Mouse (Mus musculus): ENCODE results near the gene Foxc2. TPM values are rescaled to one million over a fixed set of nuclear protein-coding genes. Genes with fewer than 3 reads are reported as not detected.

Foxc2 gene
- polyA plus RNA-seq, 1 experiment from 2014 or later, result 2.6 TPM

GRCm38 (mm10) chr8:121078721-121079120 is 37.2 kb upstream of the Foxc2 start:
- Histone ChIP-seq H3K4me3 (ENCODE audit: low read depth, low read length) (no peak overlapping the region), H3K27me3 (replicated peaks; ENCODE audit: control insufficient read depth, insufficient read depth, low read length) (peaks cover 99% of the 10 kb centered on the region), H3K4me1 (replicated peaks; ENCODE audit: control insufficient read depth, insufficient read depth, low read length) (peaks cover 2% of the 10 kb centered on the region), H3K9me3 (ENCODE audit: control insufficient read depth, low read length) (no peaks in the 10 kb centered on the region), H3K4me2 (no peak overlapping the region; the same call in 1 of the 2 replicates), H3K27ac (ENCODE audit: low read depth, low read length) (no peak overlapping the region), H3K9ac (ENCODE audit: low read depth, low read length) (no peak overlapping the region), H3K36me3 (ENCODE audit: control insufficient read depth, insufficient read depth, low read length) (no peaks in the 10 kb centered on the region)
- ATAC-seq (replicated peaks; ENCODE audit: low FRiP score) (no peak), DNase-seq (ENCODE audit: low spot score) (no peak)
- 18% methylated on average over 14 of the region's 14 CpGs for WGBS

GRCm38 (mm10) chr8:121079201-121079600 is 36.8 kb upstream of the Foxc2 start:
- Histone ChIP-seq H3K27ac (ENCODE audit: low read depth, low read length) (no peak overlapping the region), H3K4me3 (ENCODE audit: low read depth, low read length) (no peak overlapping the region), H3K4me1 (replicated peaks; ENCODE audit: control insufficient read depth, insufficient read depth, low read length) (peaks cover 2% of the 10 kb centered on the region; the same call in 1 of the 2 replicates), H3K4me2 (peak overlapping the region; percentile 29; the same call in 1 of the 2 replicates), H3K27me3 (replicated peaks; ENCODE audit: control insufficient read depth, insufficient read depth, low read length) (peaks cover 99% of the 10 kb centered on the region), H3K36me3 (ENCODE audit: control insufficient read depth, insufficient read depth, low read length) (no peaks in the 10 kb centered on the region), H3K9me3 (ENCODE audit: control insufficient read depth, low read length) (no peaks in the 10 kb centered on the region), H3K9ac (ENCODE audit: low read depth, low read length) (0 out of 2 replicates have a peak overlapping the region, but pooled peaks have one; percentile 8)
- 11% methylated on average over 7 of the region's 7 CpGs for whole genome bisulfite sequencing
- DNase-seq (ENCODE audit: low spot score), result no peak
- ATAC-seq (replicated peaks; ENCODE audit: low FRiP score), result no peak

- Histone ChIP-seq H3K36me3 (ENCODE audit: control insufficient read depth, insufficient read depth, low read length) (no peaks in the 10 kb centered on the region), H3K4me1 (replicated peaks; ENCODE audit: control insufficient read depth, insufficient read depth, low read length) (peaks cover 2% of the 10 kb centered on the region; the same call in 1 of the 2 replicates), H3K9ac (ENCODE audit: low read depth, low read length) (no peak overlapping the region), H3K27me3 (replicated peaks; ENCODE audit: control insufficient read depth, insufficient read depth, low read length) (peaks cover 99% of the 10 kb centered on the region), H3K9me3 (ENCODE audit: control insufficient read depth, low read length) (no peaks in the 10 kb centered on the region), H3K4me3 (ENCODE audit: low read depth, low read length) (no peak overlapping the region), H3K4me2 (peak overlapping the region; percentile 65; the same call in 1 of the 2 replicates), H3K27ac (ENCODE audit: low read depth, low read length) (no peak overlapping the region)
- WGBS, result 12% methylated on average over 12 of the region's 12 CpGs
- DNase-seq (ENCODE audit: low spot score) (no peak), ATAC-seq (replicated peaks; ENCODE audit: low FRiP score) (no peak)
Measured at GRCm38 (mm10) chr8:121079944-121080343, 36.0 kb upstream of the Foxc2 start.

GRCm38 (mm10) chr8:121080361-121081090 is 35.4 kb upstream of the Foxc2 start:
- DNase-seq (ENCODE audit: low spot score), result no peak
- peak overlapping the region; percentile 57 for H3K4me3 ChIP-seq (ENCODE audit: low read depth, low read length)
- H3K27ac ChIP-seq (ENCODE audit: low read depth, low read length), result 0 out of 2 replicates have a peak overlapping the region, but pooled peaks have one; percentile 43
- ATAC-seq (replicated peaks; ENCODE audit: low FRiP score), result no peak
- 1% methylated on average over 49 of the region's 49 CpGs for WGBS
- peaks cover 99% of the 10 kb centered on the region for H3K27me3 ChIP-seq (replicated peaks; ENCODE audit: control insufficient read depth, insufficient read depth, low read length)
- peak overlapping the region; percentile 28; the same call in 1 of the 2 replicates for H3K9ac ChIP-seq (ENCODE audit: low read depth, low read length)
- H3K9me3 ChIP-seq (ENCODE audit: control insufficient read depth, low read length), result no peaks in the 10 kb centered on the region
- peak overlapping the region; percentile 65 for H3K4me2 ChIP-seq
- H3K4me1 ChIP-seq (replicated peaks; ENCODE audit: control insufficient read depth, insufficient read depth, low read length), result peaks cover 2% of the 10 kb centered on the region; the same call in 1 of the 2 replicates
- no peaks in the 10 kb centered on the region for H3K36me3 ChIP-seq (ENCODE audit: control insufficient read depth, insufficient read depth, low read length)

- Histone ChIP-seq H3K4me3 (ENCODE audit: low read depth, low read length) (peak overlapping the region; percentile 57; the same call in 1 of the 2 replicates), H3K27ac (ENCODE audit: low read depth, low read length) (no peak overlapping the region), H3K27me3 (replicated peaks; ENCODE audit: control insufficient read depth, insufficient read depth, low read length) (peaks cover 99% of the 10 kb centered on the region), H3K9ac (ENCODE audit: low read depth, low read length) (peak overlapping the region; percentile 56), H3K4me2 (peak overlapping the region; percentile 65), H3K4me1 (replicated peaks; ENCODE audit: control insufficient read depth, insufficient read depth, low read length) (peaks cover 2% of the 10 kb centered on the region; the same call in 1 of the 2 replicates), H3K9me3 (ENCODE audit: control insufficient read depth, low read length) (no peaks in the 10 kb centered on the region), H3K36me3 (ENCODE audit: control insufficient read depth, insufficient read depth, low read length) (no peaks in the 10 kb centered on the region)
- WGBS, result 8% methylated on average over 7 of the region's 7 CpGs
- no peak for DNase-seq (ENCODE audit: low spot score)
- no peak for ATAC-seq (replicated peaks; ENCODE audit: low FRiP score)
Measured at GRCm38 (mm10) chr8:121081398-121081797, 34.6 kb upstream of the Foxc2 start.

GRCm38 (mm10) chr8:121082218-121083092 is 33.5 kb upstream of the Foxc2 start:
- DNase-seq (ENCODE audit: low spot score), result no peak
- no peak for ATAC-seq (replicated peaks; ENCODE audit: low FRiP score)
- H3K27me3 ChIP-seq (replicated peaks; ENCODE audit: control insufficient read depth, insufficient read depth, low read length), result peaks cover 99% of the 10 kb centered on the region
- H3K4me1 ChIP-seq (replicated peaks; ENCODE audit: control insufficient read depth, insufficient read depth, low read length), result peaks cover 2% of the 10 kb centered on the region; the same call in 1 of the 2 replicates
- peak overlapping the region; percentile 49 for H3K9ac ChIP-seq (ENCODE audit: low read depth, low read length)
- no peaks in the 10 kb centered on the region for H3K9me3 ChIP-seq (ENCODE audit: control insufficient read depth, low read length)
- H3K4me3 ChIP-seq (ENCODE audit: low read depth, low read length), result peak overlapping the region; percentile 57
- 2% methylated on average over 57 of the region's 57 CpGs for WGBS
- H3K4me2 ChIP-seq, result peak overlapping the region; percentile 65
- no peaks in the 10 kb centered on the region for H3K36me3 ChIP-seq (ENCODE audit: control insufficient read depth, insufficient read depth, low read length)
- peak overlapping the region; percentile 82 for H3K27ac ChIP-seq (ENCODE audit: low read depth, low read length)

GRCm38 (mm10) chr8:121083093-121083935 is 32.7 kb upstream of the Foxc2 start:
- H3K4me2 ChIP-seq, result peak overlapping the region; percentile 65
- peak overlapping the region; percentile 49 for H3K9ac ChIP-seq (ENCODE audit: low read depth, low read length)
- no peaks in the 10 kb centered on the region for H3K9me3 ChIP-seq (ENCODE audit: control insufficient read depth, low read length)
- under 1% methylated on average over 89 of the region's 89 CpGs for WGBS
- H3K4me1 ChIP-seq (replicated peaks; ENCODE audit: control insufficient read depth, insufficient read depth, low read length), result peaks cover 2% of the 10 kb centered on the region; the same call in 1 of the 2 replicates
- peaks cover 100% of the 10 kb centered on the region for H3K27me3 ChIP-seq (replicated peaks; ENCODE audit: control insufficient read depth, insufficient read depth, low read length)
- peak overlapping the region; percentile 57 for H3K4me3 ChIP-seq (ENCODE audit: low read depth, low read length)
- peak overlapping the region; percentile 82 for H3K27ac ChIP-seq (ENCODE audit: low read depth, low read length)
- ATAC-seq (replicated peaks; ENCODE audit: low FRiP score) (peak; percentile 48), DNase-seq (ENCODE audit: low spot score) (no peak)
- H3K36me3 ChIP-seq (ENCODE audit: control insufficient read depth, insufficient read depth, low read length), result no peaks in the 10 kb centered on the region

- peaks cover 2% of the 10 kb centered on the region; the same call in 1 of the 2 replicates for H3K4me1 ChIP-seq (replicated peaks; ENCODE audit: control insufficient read depth, insufficient read depth, low read length)
- H3K27ac ChIP-seq (ENCODE audit: low read depth, low read length), result peak overlapping the region; percentile 82
- 0% methylated on average over 14 of the region's 27 CpGs for WGBS
- ATAC-seq (replicated peaks; ENCODE audit: low FRiP score) (peak; percentile 29; the same call in 1 of the 2 replicates), DNase-seq (ENCODE audit: low spot score) (no peak)
- H3K4me2 ChIP-seq, result peak overlapping the region; percentile 65
- no peaks in the 10 kb centered on the region for H3K9me3 ChIP-seq (ENCODE audit: control insufficient read depth, low read length)
- H3K27me3 ChIP-seq (replicated peaks; ENCODE audit: control insufficient read depth, insufficient read depth, low read length), result peaks cover 100% of the 10 kb centered on the region
- no peaks in the 10 kb centered on the region for H3K36me3 ChIP-seq (ENCODE audit: control insufficient read depth, insufficient read depth, low read length)
- peak overlapping the region; percentile 49 for H3K9ac ChIP-seq (ENCODE audit: low read depth, low read length)
- peak overlapping the region; percentile 57 for H3K4me3 ChIP-seq (ENCODE audit: low read depth, low read length)
Measured at GRCm38 (mm10) chr8:121083936-121084209, 32.1 kb upstream of the Foxc2 start.

Data from liver, embryonic 11.5 days (tissue).